Mouse (Mus musculus): ENCODE results near the gene Ifi35. TPM values are rescaled to one million over a fixed set of nuclear protein-coding genes. Genes with fewer than 3 reads are reported as not detected.

Ifi35 gene
- polyA plus RNA-seq (2012; rRNA removed): 2.6 and 3.2 TPM in 2 replicates

GRCm38 (mm10) chr11:101448274-101448746 is at the start of gene Ifi35:
Gene Ifi35 (plus strand): TSS chr11:101448407.
- TF ChIP-seq POLR2A (IDR thresholded peaks at IDR 0.05; ENCODE audit: borderline replicate concordance, extremely low read depth, insufficient read depth, insufficient read length, poor library complexity, severe bottlenecking): no peak
- TF ChIP-seq CTCF (IDR thresholded peaks at IDR 0.05; ENCODE audit: borderline replicate concordance, extremely low read depth, insufficient read depth, insufficient read length): no peak

GRCm38 (mm10) chr11:101415306-101415705 is 32.9 kb upstream of the Ifi35 start:
- no peak for TF ChIP-seq CTCF (IDR thresholded peaks at IDR 0.05; ENCODE audit: borderline replicate concordance, extremely low read depth, insufficient read depth, insufficient read length)
- TF ChIP-seq POLR2A (IDR thresholded peaks at IDR 0.05; ENCODE audit: borderline replicate concordance, extremely low read depth, insufficient read depth, insufficient read length, poor library complexity, severe bottlenecking): no peak
- DNase-seq (ENCODE audit: low read depth): no peak

More at GRCm38 (mm10) chr11:101448274-101448746, at the start of gene Ifi35:
- DNase-seq (ENCODE audit: low read depth): no peak

GRCm38 (mm10) chr11:101416433-101417100 is 31.6 kb upstream of the Ifi35 start:
- DNase-seq (ENCODE audit: low read depth): peak; percentile 37
- TF ChIP-seq CTCF (IDR thresholded peaks at IDR 0.05; ENCODE audit: borderline replicate concordance, extremely low read depth, insufficient read depth, insufficient read length): no peak
- TF ChIP-seq POLR2A (IDR thresholded peaks at IDR 0.05; ENCODE audit: borderline replicate concordance, extremely low read depth, insufficient read depth, insufficient read length, poor library complexity, severe bottlenecking): no peak

- TF ChIP-seq CTCF (IDR thresholded peaks at IDR 0.05; ENCODE audit: borderline replicate concordance, extremely low read depth, insufficient read depth, insufficient read length): no peak
- TF ChIP-seq POLR2A (IDR thresholded peaks at IDR 0.05; ENCODE audit: borderline replicate concordance, extremely low read depth, insufficient read depth, insufficient read length, poor library complexity, severe bottlenecking): peak; percentile 46; the same call in 1 of the 2 replicates
- DNase-seq (ENCODE audit: low read depth): peak; percentile 95
Measured at GRCm38 (mm10) chr11:101417101-101417855, 30.9 kb upstream of the Ifi35 start, which contains the start of gene Aarsd1. Gene Aarsd1 (minus strand): TSS chr11:101417615.

- no peak for DNase-seq (ENCODE audit: low read depth)
- TF ChIP-seq CTCF (IDR thresholded peaks at IDR 0.05; ENCODE audit: borderline replicate concordance, extremely low read depth, insufficient read depth, insufficient read length) (no peak), POLR2A (IDR thresholded peaks at IDR 0.05; ENCODE audit: borderline replicate concordance, extremely low read depth, insufficient read depth, insufficient read length, poor library complexity, severe bottlenecking) (no peak)
Measured at GRCm38 (mm10) chr11:101418991-101419390, 29.2 kb upstream of the Ifi35 start.

- peak; percentile 25 for DNase-seq (ENCODE audit: low read depth)
- TF ChIP-seq CTCF (IDR thresholded peaks at IDR 0.05; ENCODE audit: borderline replicate concordance, extremely low read depth, insufficient read depth, insufficient read length) (peak; percentile 6; the same call in 1 of the 2 replicates), POLR2A (IDR thresholded peaks at IDR 0.05; ENCODE audit: borderline replicate concordance, extremely low read depth, insufficient read depth, insufficient read length, poor library complexity, severe bottlenecking) (no peak)
Measured at GRCm38 (mm10) chr11:101419610-101420009, 28.6 kb upstream of the Ifi35 start.

GRCm38 (mm10) chr11:101420148-101420547 is 28.1 kb upstream of the Ifi35 start:
- no peak for DNase-seq (ENCODE audit: low read depth)
- TF ChIP-seq POLR2A (IDR thresholded peaks at IDR 0.05; ENCODE audit: borderline replicate concordance, extremely low read depth, insufficient read depth, insufficient read length, poor library complexity, severe bottlenecking) (no peak), CTCF (IDR thresholded peaks at IDR 0.05; ENCODE audit: borderline replicate concordance, extremely low read depth, insufficient read depth, insufficient read length) (no peak)

GRCm38 (mm10) chr11:101424105-101424851 is 23.9 kb upstream of the Ifi35 start, which contains the start of gene Gm27029:
Gene Gm27029 (minus strand): TSS chr11:101424796.
- peak; percentile 11 for DNase-seq (ENCODE audit: low read depth)
- TF ChIP-seq POLR2A (IDR thresholded peaks at IDR 0.05; ENCODE audit: borderline replicate concordance, extremely low read depth, insufficient read depth, insufficient read length, poor library complexity, severe bottlenecking) (no peak), CTCF (IDR thresholded peaks at IDR 0.05; ENCODE audit: borderline replicate concordance, extremely low read depth, insufficient read depth, insufficient read length) (no peak)

GRCm38 (mm10) chr11:101424925-101425813 is 23.0 kb upstream of the Ifi35 start, which contains the start of the genes Rundc1 and Ptges3l:
Gene Rundc1 (plus strand): TSS chr11:101425085.
Gene Ptges3l (minus strand): TSS chr11:101425333.
- TF ChIP-seq CTCF (IDR thresholded peaks at IDR 0.05; ENCODE audit: borderline replicate concordance, extremely low read depth, insufficient read depth, insufficient read length): no peak
- TF ChIP-seq POLR2A (IDR thresholded peaks at IDR 0.05; ENCODE audit: borderline replicate concordance, extremely low read depth, insufficient read depth, insufficient read length, poor library complexity, severe bottlenecking): 0 out of 2 replicates have a peak, but pooled peaks have one; percentile 16
- DNase-seq (ENCODE audit: low read depth): peak; percentile 98

GRCm38 (mm10) chr11:101426165-101426564 is 22.0 kb upstream of the Ifi35 start:
- no peak for DNase-seq (ENCODE audit: low read depth)
- no peak for TF ChIP-seq CTCF (IDR thresholded peaks at IDR 0.05; ENCODE audit: borderline replicate concordance, extremely low read depth, insufficient read depth, insufficient read length)
- no peak for TF ChIP-seq POLR2A (IDR thresholded peaks at IDR 0.05; ENCODE audit: borderline replicate concordance, extremely low read depth, insufficient read depth, insufficient read length, poor library complexity, severe bottlenecking)
